Mouse (Mus musculus) kidney, postnatal 36 days (tissue): ENCODE data around the gene Vps45.
"Not testable (repeated sequence)": the region's sequence is repeated elsewhere in the genome, so short reads cannot be mapped to it uniquely, and the experiment has no call there.

Source experiments
- DNase-seq, 2 experiments: peaks; one replicate each; pipeline ENCODE4 v3.0.0; 2021 to 2022; ENCODE audit warnings: mixed read lengths in 2 of 2

Gene Vps45

DNA sequence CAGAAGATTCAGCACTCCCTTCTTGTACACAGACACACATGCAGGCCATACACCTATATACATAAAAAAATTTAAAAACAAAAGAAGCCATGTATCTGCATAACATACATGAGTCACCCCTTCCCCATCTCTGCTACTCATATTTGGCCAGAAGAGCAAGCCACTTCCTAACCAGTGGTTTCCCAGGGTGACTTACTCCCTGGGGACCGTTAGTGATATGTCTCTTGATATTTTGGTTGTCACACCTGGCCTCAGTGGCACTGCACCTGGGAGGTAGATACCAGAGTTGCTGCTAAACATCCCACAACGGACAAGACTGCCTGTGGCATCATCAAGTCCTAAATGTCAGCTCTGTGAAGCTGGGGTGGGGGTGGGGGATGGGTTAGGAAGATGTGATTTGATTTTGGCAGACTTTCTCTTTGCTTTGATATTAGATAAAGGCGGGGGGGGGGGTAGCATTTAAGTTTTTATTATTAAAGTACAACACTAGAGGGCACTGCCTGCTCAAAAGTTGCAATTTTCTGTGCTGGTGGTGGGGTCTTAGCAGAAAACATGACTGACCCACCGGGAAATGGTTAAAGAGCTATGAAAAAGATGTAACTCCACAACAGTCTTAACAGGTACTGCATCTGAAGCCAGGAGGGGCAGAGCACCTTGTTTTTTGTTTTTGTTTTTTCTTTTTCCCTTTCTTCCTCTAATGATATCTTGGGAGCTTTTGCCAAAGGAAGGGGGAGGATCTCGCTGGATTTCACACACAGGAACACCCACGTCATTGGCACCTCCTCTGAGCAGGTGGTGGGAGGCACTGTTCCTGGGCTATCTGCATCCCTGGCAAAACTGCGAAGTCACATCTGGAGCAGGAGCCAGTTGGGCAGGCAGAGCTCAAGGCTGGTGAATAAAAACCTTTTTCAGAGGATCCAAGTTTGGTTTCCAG lies 92.5 kb downstream of the Vps45 start:
- DNase-seq, result peak in 1 of 2 experiments; percentile 49

DNA sequence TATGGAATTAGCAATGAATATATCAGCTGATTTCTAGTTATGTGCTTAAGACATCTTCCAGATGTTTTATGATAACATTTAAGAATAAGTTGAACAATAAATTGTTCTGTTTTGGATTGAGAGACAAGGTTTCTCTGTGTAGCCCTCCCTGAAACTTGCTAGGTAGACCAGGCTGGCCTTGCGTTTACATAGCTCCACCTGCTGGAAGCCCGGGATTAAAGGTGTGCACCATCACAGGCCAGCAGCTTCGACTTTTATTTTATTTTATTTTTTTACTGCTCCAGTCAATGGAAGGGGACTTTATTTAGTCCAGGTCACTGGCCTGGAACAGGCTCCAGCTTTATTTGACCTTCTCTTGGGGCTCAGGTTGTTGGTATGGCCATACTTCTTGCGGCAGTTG lies 94.6 kb downstream of the Vps45 start:
- DNase-seq, result peak; percentile 40 to 77

DNA sequence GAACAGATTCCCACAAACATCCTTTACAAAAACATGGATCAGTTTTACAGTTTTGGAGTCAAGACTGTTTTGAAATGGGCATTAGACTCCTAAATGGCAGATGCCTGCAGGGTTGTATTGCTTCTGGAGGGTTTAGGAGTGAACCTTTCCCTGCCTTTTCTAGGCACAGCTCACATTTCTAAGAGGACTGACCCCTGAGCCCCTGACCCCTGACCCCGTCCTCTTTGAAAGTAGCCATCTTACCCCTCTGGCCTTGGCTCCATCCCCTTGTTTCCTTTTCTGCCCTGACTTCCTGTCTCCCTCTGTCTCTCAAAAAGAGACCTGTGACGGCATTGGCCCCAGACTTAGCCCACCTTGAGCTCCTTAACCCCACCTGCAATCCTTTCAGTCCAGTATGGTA lies 95.0 kb downstream of the Vps45 start:
- no peak for DNase-seq

DNA sequence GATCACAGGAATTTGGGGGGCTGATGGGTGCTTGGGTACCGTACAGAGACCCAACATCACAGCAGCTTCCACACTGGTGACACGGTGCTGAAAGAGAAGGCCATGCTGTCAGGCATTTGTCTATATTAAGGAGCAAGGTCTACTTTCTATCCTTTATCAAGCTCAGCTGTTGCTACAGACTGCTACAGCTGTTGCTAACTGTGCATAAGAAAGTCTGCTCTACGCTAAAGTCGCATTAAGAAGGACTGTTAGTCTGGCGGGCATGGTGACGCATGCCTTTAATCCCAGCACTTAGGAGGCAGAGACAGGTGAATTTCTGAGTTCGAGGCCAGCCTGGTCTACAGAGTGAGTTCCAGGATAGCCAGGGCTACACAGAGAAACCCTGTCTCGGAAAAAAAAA lies 96.1 kb downstream of the Vps45 start:
- DNase-seq, result not testable (repeated sequence)

DNA sequence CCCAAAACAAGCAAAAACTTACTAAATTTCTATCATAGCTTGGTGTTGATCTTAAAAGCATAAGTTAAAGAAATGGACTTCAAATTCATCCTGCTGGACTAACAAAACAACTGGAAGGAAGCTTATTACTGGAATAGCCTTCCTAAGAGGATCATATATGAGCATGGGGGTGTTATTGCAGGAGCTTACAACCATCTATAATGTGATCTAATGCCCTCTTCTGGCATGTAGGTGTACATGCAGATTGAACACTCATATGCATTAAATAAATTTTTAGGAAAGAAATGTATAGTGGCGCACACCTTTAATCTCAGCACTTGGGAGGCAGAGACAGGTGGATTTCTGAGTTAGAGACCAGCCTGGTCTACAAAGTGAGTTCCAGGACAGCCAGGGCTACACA lies 98.5 kb downstream of the Vps45 start:
- no peak for DNase-seq

DNA sequence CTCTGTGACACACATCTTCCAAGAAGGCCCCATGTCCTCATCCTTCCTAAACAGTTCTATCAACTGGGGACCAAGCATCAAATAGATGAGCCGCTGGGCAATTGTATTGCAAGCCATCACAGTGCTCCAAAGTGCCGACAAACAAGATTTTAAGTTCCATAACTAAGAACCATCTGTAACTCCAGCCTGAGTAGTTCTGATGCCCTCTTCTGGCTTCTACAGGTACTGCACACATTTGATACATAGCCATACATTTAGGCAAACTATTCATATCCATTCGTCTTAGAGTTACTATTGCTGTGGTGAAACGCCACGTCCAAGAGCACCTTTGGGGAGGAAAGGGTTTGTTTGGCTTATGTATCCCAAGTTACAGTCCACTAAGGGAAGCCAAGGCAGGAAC lies 99.2 kb downstream of the Vps45 start:
- peak; percentile 26 to 51 for DNase-seq

DNA sequence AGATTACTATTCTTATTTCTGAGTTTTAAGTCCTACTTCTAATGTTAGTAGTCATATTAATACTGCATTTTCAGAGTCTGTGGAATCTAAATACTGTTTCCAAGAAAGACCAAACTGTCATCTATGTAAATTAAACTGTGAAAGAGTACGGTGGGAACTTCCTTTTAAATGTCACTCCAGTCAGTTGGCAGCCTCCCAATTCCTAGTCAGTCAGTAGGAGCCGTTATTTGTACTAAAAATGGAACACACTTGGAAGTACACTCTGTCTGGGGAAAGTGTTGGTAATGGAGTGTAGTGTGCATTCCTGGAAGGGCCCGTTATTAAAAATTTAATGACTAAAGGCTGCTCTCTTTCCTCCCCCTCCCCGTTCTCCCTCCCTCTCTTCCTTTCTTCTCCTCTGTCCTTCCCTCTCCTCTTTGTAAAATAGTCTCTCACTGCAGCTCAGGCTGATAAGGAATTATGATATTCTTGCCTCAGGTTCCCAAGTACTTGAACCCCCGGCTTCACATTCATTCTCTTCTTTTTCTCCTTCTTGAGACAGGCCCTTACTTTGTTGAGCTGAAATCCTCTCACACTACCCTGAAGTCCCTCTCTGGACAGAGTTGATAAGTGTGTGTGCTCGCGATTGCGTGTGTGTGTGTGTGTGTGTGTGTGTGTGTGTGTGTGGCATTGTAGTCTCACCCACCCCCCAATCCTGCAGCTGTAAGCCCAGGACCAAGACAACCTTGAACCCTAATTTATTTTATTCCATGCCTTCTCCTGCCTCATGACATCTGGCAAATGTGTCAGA lies 100.7 kb downstream of the Vps45 start:
- DNase-seq, result peak; percentile 29 to 56

DNA sequence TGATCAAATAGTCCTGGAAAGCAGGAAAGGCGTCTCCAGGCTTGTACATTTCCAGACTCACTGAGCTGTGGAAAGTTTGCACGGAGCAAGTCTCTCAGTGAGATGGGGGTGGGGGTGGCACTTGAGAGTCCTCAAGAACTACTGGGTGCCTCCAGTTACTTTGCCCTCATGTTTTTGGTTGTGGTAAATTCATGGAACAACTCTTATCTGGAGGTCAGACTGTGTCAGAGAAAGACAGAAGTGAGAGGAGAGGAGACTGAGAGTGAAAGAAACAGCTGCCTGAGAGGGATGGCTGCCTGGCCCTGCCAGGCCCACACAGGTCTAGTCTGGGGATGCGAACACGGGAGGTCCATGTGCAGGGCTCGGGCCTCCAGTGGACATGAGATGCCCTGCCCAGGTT lies 102.9 kb downstream of the Vps45 start:
- DNase-seq, result no peak

DNA sequence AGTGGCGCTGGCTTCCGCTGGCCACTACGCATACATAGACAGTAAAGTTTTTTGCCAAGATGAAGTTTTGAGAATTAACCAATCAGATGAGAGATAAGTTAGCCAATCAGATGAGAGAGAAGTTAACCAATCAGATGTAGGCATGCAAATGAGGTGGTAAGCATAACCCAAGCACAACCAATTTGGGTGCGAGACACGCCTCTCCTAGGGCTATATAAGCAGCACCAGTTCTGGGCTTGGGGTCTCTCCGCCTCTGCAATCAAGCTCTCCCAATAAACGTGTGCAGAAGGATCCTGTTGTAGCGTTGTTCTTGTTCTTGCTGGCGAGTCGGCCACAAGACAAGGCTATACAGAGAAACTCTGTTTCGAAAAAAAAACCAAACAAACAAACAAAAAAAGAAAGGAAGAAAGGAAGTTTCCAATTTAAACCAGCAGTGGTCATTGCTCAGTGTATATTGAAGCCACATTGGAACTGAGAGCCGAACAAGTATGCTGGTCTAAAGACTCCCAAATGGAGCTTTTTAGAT lies 103.6 kb downstream of the Vps45 start:
- not testable (repeated sequence) for DNase-seq

DNA sequence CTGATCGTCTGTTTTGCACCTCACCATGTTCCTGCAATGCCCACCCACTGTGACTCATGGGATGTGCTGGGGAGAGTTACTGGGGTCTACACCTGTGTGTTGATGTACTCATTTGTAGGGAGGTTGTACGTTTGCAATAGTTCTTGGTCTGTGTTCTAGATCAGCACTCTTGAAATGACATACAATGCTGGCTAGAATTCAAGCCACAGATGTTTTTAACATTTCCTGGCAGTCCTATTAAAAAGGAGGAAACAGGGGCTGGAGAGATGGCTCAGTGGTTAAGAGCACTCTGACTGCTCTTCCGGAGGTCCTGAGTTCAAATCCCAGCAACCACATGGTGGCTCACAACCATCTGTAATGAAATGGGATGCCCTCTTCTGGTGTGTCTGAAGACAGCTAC lies 104.7 kb downstream of the Vps45 start:
- no peak for DNase-seq

DNA sequence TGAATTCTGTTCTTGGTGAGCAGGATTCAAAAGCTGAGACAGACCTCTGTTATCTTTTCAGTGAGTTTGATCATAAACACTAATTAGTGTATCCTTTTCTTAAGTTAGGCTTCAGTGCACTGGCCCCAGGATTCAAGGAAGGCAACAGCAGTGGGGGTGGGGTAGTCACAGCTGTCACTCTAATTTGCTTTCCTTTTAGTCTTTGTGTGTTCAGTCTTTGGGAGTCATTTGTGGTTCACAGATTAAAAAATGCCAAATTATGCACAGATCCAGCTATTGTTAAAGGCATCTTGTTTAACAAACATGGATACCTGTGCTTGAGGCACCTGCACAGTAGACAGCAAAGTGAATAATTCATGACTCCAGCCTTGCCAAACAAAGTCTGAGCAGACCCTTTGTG lies 105.2 kb downstream of the Vps45 start:
- DNase-seq, result no peak

DNA sequence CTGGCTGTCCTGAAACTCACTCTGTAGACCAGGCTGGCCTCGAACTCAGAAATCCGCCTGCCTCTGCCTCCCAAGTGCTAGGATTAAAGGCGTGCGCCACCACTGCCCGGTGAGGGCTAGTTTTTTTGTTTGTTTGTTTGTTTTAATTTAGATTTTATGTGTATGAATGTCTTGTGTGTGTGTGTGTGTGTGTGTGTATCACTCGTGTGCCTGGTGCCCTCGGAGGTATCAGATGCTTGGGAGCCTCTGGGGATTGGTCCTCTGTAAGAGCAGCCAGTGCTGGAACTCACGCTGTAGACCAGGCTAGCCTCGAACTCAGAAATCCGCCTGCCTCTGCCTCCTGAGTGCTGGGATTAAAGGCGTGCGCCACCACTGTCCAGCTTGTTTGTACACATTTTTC lies 106.7 kb downstream of the Vps45 start:
- not testable (repeated sequence) for DNase-seq

DNA sequence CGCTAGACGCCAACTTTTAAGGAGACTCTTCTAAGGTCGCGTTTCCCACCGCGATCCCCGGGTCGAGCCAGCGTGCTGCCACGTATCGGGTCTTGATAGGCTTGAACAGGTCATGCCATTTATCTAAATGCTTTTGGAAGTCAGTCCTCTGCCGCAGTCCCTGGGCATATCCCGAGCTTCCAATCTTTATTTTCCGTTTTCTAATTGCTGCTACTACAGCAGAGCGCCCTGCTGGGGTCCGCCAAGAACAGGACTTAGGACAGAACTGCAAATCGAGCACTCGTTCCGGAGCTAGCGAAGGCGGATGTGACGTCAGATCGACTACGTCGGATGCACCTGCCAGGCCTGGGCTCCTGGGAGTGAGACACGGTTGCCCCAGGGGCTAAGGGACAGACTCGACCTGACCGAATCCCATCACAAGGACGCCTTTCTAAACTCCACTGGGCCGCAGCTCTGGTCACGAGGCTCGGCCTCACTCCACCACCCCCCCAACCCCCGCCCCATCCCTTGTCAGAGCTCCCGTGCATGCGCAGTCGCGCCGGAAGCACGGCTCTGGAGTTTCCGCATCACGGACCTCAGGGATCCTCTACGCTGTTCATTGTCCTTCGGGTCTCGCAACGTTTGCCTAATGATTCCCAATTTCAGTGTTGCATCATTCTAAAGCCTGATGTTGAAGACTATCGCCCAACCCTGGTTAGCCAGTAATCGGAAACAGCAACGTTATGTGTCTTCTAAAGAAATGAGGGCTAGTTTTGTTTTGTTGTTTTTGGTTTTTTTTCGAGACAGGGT lies 107.3 kb downstream of the Vps45 start:
- peak; percentile 93 to 95 for DNase-seq
